Mouse (Mus musculus): ENCODE results near the gene Txndc2.
A peak's percentile ranks its signal among the peaks of the same experiment; 100 is the strongest.

Gene Txndc2

GRCm38 (mm10) chr17:65613142-65613462 lies 28.9 kb downstream of the Txndc2 start:
- no peak for DNase-seq (ENCODE audit: low spot score in 2 of 2)

- DNase-seq (ENCODE audit: low spot score in 2 of 2): peak; percentile 12 to 45
These were observed 29.4 kb downstream of the Txndc2 start for GRCm38 (mm10) chr17:65612391-65613141.

GRCm38 (mm10) chr17:65611721-65612120 lies 30.2 kb downstream of the Txndc2 start:
- DNase-seq (ENCODE audit: low spot score in 2 of 2): no peak

- DNase-seq (ENCODE audit: low spot score in 2 of 2): no peak
These were observed 33.2 kb downstream of the Txndc2 start for GRCm38 (mm10) chr17:65608743-65609142.

- DNase-seq (ENCODE audit: low spot score in 2 of 2): no peak
These were observed 33.7 kb downstream of the Txndc2 start for GRCm38 (mm10) chr17:65608312-65608687.

- no peak for DNase-seq (ENCODE audit: low spot score in 2 of 2)
These were observed 34.2 kb downstream of the Txndc2 start for GRCm38 (mm10) chr17:65607574-65608311.

GRCm38 (mm10) chr17:65606014-65606413 lies 36.0 kb downstream of the Txndc2 start:
- no peak for DNase-seq (ENCODE audit: low spot score in 2 of 2)

GRCm38 (mm10) chr17:65604892-65605291 lies 37.1 kb downstream of the Txndc2 start:
- DNase-seq (ENCODE audit: low spot score in 2 of 2): no peak

- DNase-seq (ENCODE audit: low spot score in 2 of 2): no peak
These were observed 37.7 kb downstream of the Txndc2 start for GRCm38 (mm10) chr17:65604315-65604714.

- DNase-seq (ENCODE audit: low spot score in 2 of 2): no peak
These were observed 44.0 kb downstream of the Txndc2 start for GRCm38 (mm10) chr17:65597857-65598486.

GRCm38 (mm10) chr17:65594687-65595086 lies 47.3 kb downstream of the Txndc2 start:
- no peak for DNase-seq (ENCODE audit: low spot score in 2 of 2)

All from right cerebral cortex, postnatal 36 days (tissue).